8 mouse cellular contexts compared by ENCODE assay signal in the genomic region with DNA sequence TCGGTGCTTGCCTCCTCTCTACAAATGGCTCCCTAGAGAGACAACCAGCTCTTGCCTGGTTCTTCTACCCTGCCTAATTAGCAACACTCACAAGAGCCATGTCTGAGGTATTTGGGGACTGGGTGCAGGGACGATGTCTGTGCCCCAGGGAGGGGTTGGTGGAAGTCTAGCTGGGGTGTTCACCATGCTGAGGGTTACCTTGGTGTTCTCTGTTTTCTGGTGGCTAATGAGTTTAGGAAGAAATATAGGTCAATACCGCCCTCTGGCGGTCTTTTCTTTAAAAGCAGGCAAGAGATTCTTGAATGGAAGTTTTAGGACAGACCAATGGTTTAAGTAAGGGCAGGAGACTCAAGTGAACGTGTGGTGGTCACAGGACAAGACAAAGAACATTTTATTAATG. TPM values are rescaled to one million over a fixed set of nuclear protein-coding genes. Genes with fewer than 3 reads are reported as not detected.
DNase-seq lines count a peak whose midpoint lies in the region; ATAC-seq and TF ChIP-seq lines count a peak whose summit lies in the region.

No protein-coding gene starts in this region.

- H3K4me2 ChIP-seq in intestine, embryonic 14.5 days (ENCODE audit: low read length) = no peak overlapping the region
- no peak overlapping the region for H3K4me2 ChIP-seq in intestine, embryonic 15.5 days (replicated peaks)
- no peak overlapping the region for H3K4me2 ChIP-seq in midbrain, embryonic 13.5 days (replicated peaks)

- H3K4me1 ChIP-seq in intestine, embryonic 14.5 days (replicated peaks; ENCODE audit: control insufficient read depth, insufficient read depth, low read length) = no peaks in the 10 kb centered on the region
- H3K4me1 ChIP-seq in intestine, embryonic 15.5 days (replicated peaks) = no peaks in the 10 kb centered on the region
- no peaks in the 10 kb centered on the region for H3K4me1 ChIP-seq in cortical plate, adult 2 months (ENCODE audit: control insufficient read depth, insufficient read depth, low read length)
- H3K4me1 ChIP-seq in midbrain, embryonic 13.5 days (replicated peaks) = no peaks in the 10 kb centered on the region

- DNase-seq in intestine, embryonic 14.5 days (ENCODE audit: low spot score) = peak; percentile 79
- peak; percentile 31 for DNase-seq in adrenal gland, adult 2 months
- peak; percentile 79 for DNase-seq in heart, postnatal 4 days
- DNase-seq in layer of hippocampus, postnatal 36 days = peak; percentile 32 to 56
- DNase-seq in splenic B cell, adult 2 months (ENCODE audit: low read depth, low spot score) = peak; percentile 72

- no peak for TF ChIP-seq POLR2A in cortical plate, adult 2 months (IDR thresholded peaks at IDR 0.05; ENCODE audit: extremely low read depth, insufficient read depth, low read length)

- WGBS in intestine, embryonic 14.5 days = 19% methylated on average over 5 of the region's 5 CpGs
- 18% methylated on average over 5 of the region's 5 CpGs for whole genome bisulfite sequencing in intestine, embryonic 15.5 days
- 23% methylated on average over 5 of the region's 5 CpGs for WGBS in midbrain, embryonic 13.5 days

- no peak for ATAC-seq in intestine, embryonic 14.5 days (replicated peaks; ENCODE audit: low FRiP score, low TSS enrichment, low read depth)
- no peak for ATAC-seq in intestine, embryonic 15.5 days
- peak; percentile 62; the same call in 1 of the 2 replicates for ATAC-seq in midbrain, embryonic 13.5 days

- H3K9ac ChIP-seq in intestine, embryonic 14.5 days (ENCODE audit: low read length) = no peak overlapping the region
- H3K9ac ChIP-seq in intestine, embryonic 15.5 days = no peak overlapping the region
- H3K9ac ChIP-seq in midbrain, embryonic 13.5 days (replicated peaks) = no peak overlapping the region

- peak; percentile 38; the same call in 1 of the 2 replicates for TF ChIP-seq CTCF in cortical plate, adult 2 months (IDR thresholded peaks at IDR 0.05; ENCODE audit: extremely low read depth, insufficient read depth, low read length)

- no peaks in the 10 kb centered on the region for H3K9me3 ChIP-seq in intestine, embryonic 14.5 days (ENCODE audit: control insufficient read depth, low read length)
- no peaks in the 10 kb centered on the region for H3K9me3 ChIP-seq in intestine, embryonic 15.5 days
- no peaks in the 10 kb centered on the region for H3K9me3 ChIP-seq in midbrain, embryonic 13.5 days

- H3K27me3 ChIP-seq in intestine, embryonic 14.5 days (replicated peaks; ENCODE audit: control insufficient read depth, insufficient read depth, low read length) = no peaks in the 10 kb centered on the region
- no peaks in the 10 kb centered on the region for H3K27me3 ChIP-seq in intestine, embryonic 15.5 days (replicated peaks)
- no peaks in the 10 kb centered on the region for H3K27me3 ChIP-seq in midbrain, embryonic 13.5 days
- no peaks in the 10 kb centered on the region for H3K27me3 ChIP-seq in splenic B cell, adult 2 months (ENCODE audit: control insufficient read depth, insufficient read depth, low read length, poor library complexity, severe bottlenecking)

- H3K36me3 ChIP-seq in intestine, embryonic 14.5 days (ENCODE audit: control insufficient read depth, insufficient read depth, low read length) = no peaks in the 10 kb centered on the region
- H3K36me3 ChIP-seq in intestine, embryonic 15.5 days = no peaks in the 10 kb centered on the region
- H3K36me3 ChIP-seq in midbrain, embryonic 13.5 days = no peaks in the 10 kb centered on the region
- H3K36me3 ChIP-seq in splenic B cell, adult 2 months (ENCODE audit: control insufficient read depth, insufficient read depth, low read length, poor library complexity, severe bottlenecking) = no peaks in the 10 kb centered on the region

- no peak overlapping the region for H3K27ac ChIP-seq in intestine, embryonic 14.5 days (ENCODE audit: low read depth)
- H3K27ac ChIP-seq in intestine, embryonic 15.5 days = no peak overlapping the region
- no peak overlapping the region for H3K27ac ChIP-seq in cortical plate, adult 2 months (ENCODE audit: insufficient read depth, low read length)
- H3K27ac ChIP-seq in midbrain, embryonic 13.5 days = no peak overlapping the region

- no peak overlapping the region for H3K4me3 ChIP-seq in intestine, embryonic 14.5 days (ENCODE audit: low read depth, low read length)
- no peak overlapping the region for H3K4me3 ChIP-seq in intestine, embryonic 15.5 days (replicated peaks)
- H3K4me3 ChIP-seq in cortical plate, adult 2 months (ENCODE audit: insufficient read depth, low read length) = no peak overlapping the region
- no peak overlapping the region for H3K4me3 ChIP-seq in midbrain, embryonic 13.5 days (replicated peaks)

RNA-seq across cellular contexts. Expression of gene Foxi1, which starts 5.0 kb away (rescaled TPM):
- not detected in 2 replicates for polyA plus RNA-seq in intestine, embryonic 14.5 days (2014; fragmentation: Nextera tagmentation; extraction: Ambion mirVana)
- polyA plus RNA-seq in intestine, embryonic 15.5 days (2015; fragmentation: Nextera tagmentation; extraction: Ambion mirVana) = not detected in 2 replicates
- not detected for total RNA-seq in adrenal gland, adult 2 months (2021)
- polyA plus RNA-seq in adrenal gland, adult 2 months (2012; rRNA removed) = not detected in 2 replicates
- polyA plus RNA-seq in cortical plate, adult 2 months (2012; rRNA removed) = 0.04 TPM in 1 of 2 replicates, not detected in the other
- not detected for total RNA-seq in heart, postnatal 4 days (2021)
- total RNA-seq in layer of hippocampus, postnatal 36 days (2021) = not detected
- not detected in 2 replicates for polyA plus RNA-seq in midbrain, embryonic 13.5 days (2015; fragmentation: Nextera tagmentation; extraction: Ambion mirVana)
